Mouse (Mus musculus): ENCODE measurements at regions not wholly inside any gene's neighbourhood (a gene's known extent, or its start where the extent isn't known, plus 50 kb on each side); places are given as distances from the start of the nearest gene placed in this dataset.

DNA sequence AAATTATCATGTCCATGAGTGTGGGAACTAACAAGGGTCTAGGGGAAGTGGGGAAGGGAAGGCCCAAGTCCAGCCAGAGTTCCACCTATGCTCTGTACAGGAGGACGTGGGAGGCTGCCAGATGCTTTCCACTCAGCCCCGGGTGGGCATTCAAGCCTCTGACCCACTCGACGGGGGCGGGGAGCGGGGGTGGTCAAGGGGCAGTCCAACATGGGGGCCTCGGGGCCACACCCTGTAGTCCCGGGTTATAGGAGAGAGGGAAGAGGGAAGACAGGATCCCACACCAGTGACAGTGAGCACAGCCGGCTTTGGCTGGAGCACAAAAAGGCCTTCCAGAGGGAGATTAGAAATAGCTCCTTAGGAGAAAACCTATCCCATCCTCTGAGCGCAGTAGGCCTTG lies 283.1 kb upstream of the Ddi1 start:
- no peak for DNase-seq (ENCODE audit: low read depth, low spot score)

GRCm38 (mm10) chr9:6540178-6540700 lies 270.6 kb upstream of the Ddi1 start:
- no peak for DNase-seq (ENCODE audit: low read depth, low spot score)

DNA sequence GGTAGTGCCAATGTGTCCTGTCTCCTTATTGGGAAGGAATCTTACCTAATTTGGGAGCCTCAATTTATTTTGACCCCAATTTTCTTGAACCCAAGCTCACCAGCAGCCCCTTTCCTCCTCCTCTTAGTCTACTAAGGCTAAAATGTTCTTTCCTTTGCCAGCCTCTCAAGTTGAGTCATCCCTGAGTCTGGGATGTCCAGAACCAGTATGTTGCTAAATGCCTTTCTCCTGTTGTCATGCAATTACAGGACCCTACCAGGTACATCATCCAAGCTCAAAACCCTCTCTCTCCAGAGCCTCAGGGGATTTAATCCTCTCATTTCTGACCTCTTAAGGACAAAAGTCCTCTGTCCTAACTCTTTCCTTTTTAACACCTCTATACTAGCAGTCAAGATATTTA lies 259.2 kb upstream of the Ddi1 start:
- DNase-seq (ENCODE audit: low read depth, low spot score): no peak

DNA sequence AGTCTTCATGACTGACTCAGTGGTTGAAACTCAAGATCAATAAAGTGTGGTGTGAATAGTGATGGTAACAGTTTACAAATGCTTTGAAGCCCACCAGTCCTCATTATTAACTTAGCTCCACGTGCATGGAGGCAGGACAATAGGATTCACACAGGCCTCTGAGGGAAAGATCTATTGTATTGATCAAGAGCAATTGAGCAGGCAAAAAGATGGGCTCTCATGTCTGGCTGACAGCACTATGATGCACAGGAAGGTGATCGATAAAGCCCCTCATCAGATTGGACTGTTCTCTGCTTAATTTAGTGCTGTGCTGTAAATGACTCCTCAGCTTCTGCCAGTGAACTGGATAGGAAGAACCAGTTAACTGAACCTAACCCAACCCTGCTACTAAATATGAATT lies 247.5 kb upstream of the Ddi1 start:
- DNase-seq (ENCODE audit: low read depth, low spot score): no peak

- DNase-seq (ENCODE audit: low read depth, low spot score): no peak
Measured at GRCm38 (mm10) chr9:6497786-6498185, 228.1 kb upstream of the Ddi1 start.

- DNase-seq (ENCODE audit: low read depth, low spot score): no peak
Measured at GRCm38 (mm10) chr9:6480401-6480800, 210.8 kb upstream of the Ddi1 start.

GRCm38 (mm10) chr9:6454542-6454941 lies 184.9 kb upstream of the Ddi1 start:
- DNase-seq (ENCODE audit: low read depth, low spot score): no peak

- DNase-seq (ENCODE audit: low read depth, low spot score): no peak
Measured at GRCm38 (mm10) chr9:6435236-6435635, 165.6 kb upstream of the Ddi1 start.

DNA sequence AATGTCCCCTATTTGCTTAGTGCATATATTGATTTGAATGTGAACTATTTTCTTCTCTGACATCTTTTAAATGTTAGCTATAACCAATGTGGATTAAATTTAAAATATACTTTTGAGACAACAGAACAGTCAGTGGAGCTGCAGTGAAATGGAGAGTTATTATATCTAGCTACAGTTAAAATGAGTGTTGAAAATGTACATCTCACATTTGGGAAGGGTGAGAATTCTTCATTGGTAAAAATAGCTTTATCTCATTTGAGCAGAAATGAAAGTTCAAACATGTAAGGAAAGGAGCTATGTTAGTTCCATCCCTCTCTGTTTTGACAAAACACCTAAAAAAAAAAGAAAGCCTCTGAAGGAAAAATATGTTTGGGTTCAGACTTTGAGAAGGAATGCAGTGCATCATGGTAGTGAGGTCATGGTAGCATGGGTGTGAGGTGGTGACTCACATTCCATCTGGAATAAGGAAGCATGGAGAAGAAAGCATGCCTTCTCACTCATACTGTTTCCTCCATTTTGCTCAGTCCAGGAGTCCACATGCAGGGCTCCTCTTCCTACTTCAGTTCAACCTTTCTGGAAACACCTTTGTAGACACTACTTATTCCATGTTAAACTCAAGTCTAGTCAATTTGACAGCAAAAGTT lies 164.3 kb upstream of the Ddi1 start:
- DNase-seq (ENCODE audit: low read depth, low spot score): peak; percentile 18

- DNase-seq (ENCODE audit: low read depth, low spot score): no peak
Measured at GRCm38 (mm10) chr9:6430859-6431258, 161.2 kb upstream of the Ddi1 start.

GRCm38 (mm10) chr9:6430437-6430836 lies 160.8 kb upstream of the Ddi1 start:
- no peak for DNase-seq (ENCODE audit: low read depth, low spot score)

All from telencephalon, adult 2 months (tissue).